Mouse (Mus musculus): ENCODE measurements at regions not wholly inside any gene's neighbourhood (a gene's known extent, or its start where the extent isn't known, plus 50 kb on each side); places are given as distances from the start of the nearest gene placed in this dataset.

- TF ChIP-seq ZNF384 (IDR thresholded peaks at IDR 0.05; ENCODE audit: low read depth, low read length) (no peak), CHD2 (IDR thresholded peaks at IDR 0.05; ENCODE audit: low read depth, low read length) (no peak), HCFC1 (IDR thresholded peaks at IDR 0.05; ENCODE audit: borderline replicate concordance, insufficient read depth, low read length) (no peak)
Observed at GRCm38 (mm10) chr8:127982165-127982564, 376.2 kb upstream of the Nrp1 start.

Measured in ES-E14 (cell line).